Mouse (Mus musculus) stomach, postnatal 0 days (tissue): Measurements from ENCODE around the gene Katna1.

Experiments used
- CTCF ChIP-seq: IDR thresholded peaks from 2 replicates; pipeline ENCODE4 v1.5.1; 2016; ENCODE audit warnings: antibody characterized with exemption, low read depth, mild to moderate bottlenecking, moderate library complexity
- EP300 ChIP-seq: optimal IDR thresholded peaks from 2 replicates; pipeline ENCODE3; 2016; ENCODE audit warnings: antibody characterized with exemption

DNA sequence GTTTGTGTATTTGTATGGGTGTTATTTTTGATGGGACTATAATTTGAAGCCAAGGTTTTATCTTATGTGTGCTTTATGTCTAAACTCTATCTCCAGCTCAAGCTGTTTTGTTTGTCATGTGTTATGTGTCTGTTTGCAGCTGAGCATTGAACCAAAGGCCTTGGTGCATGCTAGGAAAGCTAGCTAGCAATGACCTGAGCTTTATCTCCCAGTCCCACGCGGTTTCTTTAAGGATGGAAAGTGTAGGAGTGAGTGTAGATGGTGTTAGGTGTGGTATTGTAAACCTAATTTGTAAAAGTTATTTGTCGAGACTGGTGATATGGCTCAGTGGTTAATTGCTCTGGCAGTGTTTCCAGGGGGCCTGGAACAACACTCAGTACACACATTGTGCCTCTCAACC is 12.1 kb downstream of the Katna1 start:
- TF ChIP-seq CTCF (no peak), EP300 (no peak)
